Mouse (Mus musculus): ENCODE data around the gene Col15a1.

GRCm38 (mm10) chr4:47342632-47343031 lies 134.7 kb downstream of the Col15a1 start:
- TF ChIP-seq CTCF (IDR thresholded peaks at IDR 0.05; ENCODE audit: extremely low read depth, insufficient read length, insufficient replicate concordance, low read depth, low read length) = no peak
- TF ChIP-seq POLR2A (IDR thresholded peaks at IDR 0.05; ENCODE audit: low read depth, low read length) = no peak
